Mouse (Mus musculus): ENCODE results near the gene 9930111J21Rik1. TPM values are rescaled to one million over a fixed set of nuclear protein-coding genes. Genes with fewer than 3 reads are reported as not detected.

The 9930111J21Rik1 gene
- polyA plus RNA-seq, 1 experiment: 7.4 TPM

DNA sequence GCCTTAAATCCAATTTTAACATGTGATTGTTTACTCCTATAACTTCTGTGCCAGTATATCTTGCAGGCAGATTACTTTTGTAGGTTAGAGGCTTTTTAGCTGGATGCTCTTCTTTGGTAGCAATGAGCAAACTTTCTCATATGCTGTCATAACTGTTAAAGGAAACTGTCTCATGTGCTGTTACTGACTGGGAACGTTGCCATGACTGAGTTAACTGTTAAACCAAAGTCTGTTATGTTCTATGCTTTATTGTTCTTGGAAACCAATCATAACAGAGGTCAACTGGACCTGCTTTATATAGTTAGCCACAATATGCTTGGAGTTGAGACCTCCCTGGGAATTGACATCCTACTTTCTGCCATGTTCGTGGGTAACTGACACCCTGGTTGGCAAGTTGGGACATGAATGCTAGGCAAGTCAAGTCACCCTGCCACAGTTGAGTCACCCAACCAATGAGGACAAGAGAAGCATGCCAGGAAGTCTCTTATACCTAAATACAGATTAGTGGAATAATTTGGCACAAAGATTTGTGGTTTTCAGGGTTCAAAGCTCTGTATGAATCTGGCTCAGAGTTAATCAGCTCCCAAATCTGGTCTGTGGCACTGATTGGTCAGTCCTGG lies 80.3 kb downstream of the 9930111J21Rik1 start:
- TF ChIP-seq CTCF (IDR thresholded peaks at IDR 0.05; ENCODE audit: insufficient read depth, low read length): no peak
- TF ChIP-seq POLR2A (IDR thresholded peaks at IDR 0.05; ENCODE audit: borderline replicate concordance, extremely low read depth, low read depth, low read length): no peak
- H3K4me1 ChIP-seq (ENCODE audit: control insufficient read depth, insufficient read depth, low read length): peaks cover 11% of the 10 kb centered on the region; the same call in 1 of the 2 replicates
- H3K4me3 ChIP-seq (replicated peaks; ENCODE audit: extremely low read depth, low read depth, low read length): no peak overlapping the region
- no peak for DNase-seq
- 62% methylated on average over 2 of the region's 2 CpGs for WGBS

Other genes starting within 250 kb of the 9930111J21Rik1 start
- 1,286 and 1,489 TPM in 2 replicates for gene Rack1, start 179.1 kb downstream of the 9930111J21Rik1 start, polyA plus RNA-seq (2012; rRNA removed)
- 28.9 and 32.4 TPM in 2 replicates for gene Trim41, start 162.0 kb downstream of the 9930111J21Rik1 start, polyA plus RNA-seq (2012; rRNA removed)
- 7.8 and 11.6 TPM in 2 replicates for gene Trim7, start 153.3 kb downstream of the 9930111J21Rik1 start, polyA plus RNA-seq (2012; rRNA removed)
- gene Gm12184, start 152.7 kb downstream of the 9930111J21Rik1 start, polyA plus RNA-seq (2012; rRNA removed): 5.3 TPM in 2 replicates
- 7.3 and 11.5 TPM in 2 replicates for gene Irgm1, start 107.7 kb downstream of the 9930111J21Rik1 start, polyA plus RNA-seq (2012; rRNA removed)
- gene Gm5431, start 77.2 kb downstream of the 9930111J21Rik1 start, polyA plus RNA-seq (2012; rRNA removed): 0.43 and 0.66 TPM in 2 replicates
- gene Psme2b, start 33.2 kb downstream of the 9930111J21Rik1 start, polyA plus RNA-seq (2012; rRNA removed): 5.3 and 8.4 TPM in 2 replicates
- gene Olfr56, start 509 bp downstream of the 9930111J21Rik1 start, polyA plus RNA-seq (2012; rRNA removed): 0.18 and 0.66 TPM in 2 replicates
- gene Gm12185, start 12.8 kb upstream of the 9930111J21Rik1 start, polyA plus RNA-seq (2012; rRNA removed): 0.58 and 0.62 TPM in 2 replicates
- gene Tgtp1, start 14.8 kb upstream of the 9930111J21Rik1 start, polyA plus RNA-seq (2012; rRNA removed): 0.68 and 1.7 TPM in 2 replicates
- 3.6 and 5.3 TPM in 2 replicates for gene 9930111J21Rik2, start 71.8 kb upstream of the 9930111J21Rik1 start, polyA plus RNA-seq (2012; rRNA removed)
- gene Tgtp2, start 84.8 kb upstream of the 9930111J21Rik1 start, polyA plus RNA-seq (2012; rRNA removed): 10.5 and 17.6 TPM in 2 replicates
- gene Ifi47, start 97.2 kb upstream of the 9930111J21Rik1 start, polyA plus RNA-seq (2012; rRNA removed): 7.4 and 12.7 TPM in 2 replicates
- 0.17 and 0.26 TPM in 2 replicates for gene Olfr1396, start 135.5 kb upstream of the 9930111J21Rik1 start, polyA plus RNA-seq (2012; rRNA removed)
- gene Olfr1395, start 162.9 kb upstream of the 9930111J21Rik1 start, polyA plus RNA-seq (2012; rRNA removed): not detected in 2 replicates
- gene Olfr1394, start 175.0 kb upstream of the 9930111J21Rik1 start, polyA plus RNA-seq (2012; rRNA removed): not detected in 2 replicates
- gene Btnl9, start 207.8 kb upstream of the 9930111J21Rik1 start, polyA plus RNA-seq (2012; rRNA removed): 1.6 and 2.1 TPM in 2 replicates
- 1.5 and 3.0 TPM in 2 replicates for gene Zfp62, start 223.9 kb upstream of the 9930111J21Rik1 start, polyA plus RNA-seq (2012; rRNA removed)